Mouse (Mus musculus): ENCODE data around the gene Saa4. TPM values are rescaled to one million over a fixed set of nuclear protein-coding genes. Genes with fewer than 3 reads are reported as not detected.
"Not testable (repeated sequence)": the region's sequence is repeated elsewhere in the genome, so short reads cannot be mapped to it uniquely, and the experiment has no call there.

The Saa4 gene
- 0.48 TPM in 1 of 2 replicates, not detected in the other for polyA plus RNA-seq (2012; ENCODE audit: insufficient read depth, insufficient read length, missing spikeins)

- H3K4me3 ChIP-seq (ENCODE audit: insufficient read depth, low read depth, low read length): no peak within 1 kb of the TSS
- no peak within 1 kb of the TSS for H3K27ac ChIP-seq (replicated peaks; ENCODE audit: low read depth, low read length)
Observed at GRCm38 (mm10) chr7:46732458-46732857, at the start of gene Saa4. Saa4 (minus strand) TSS chr7:46732603.

GRCm38 (mm10) chr7:46770706-46771105, 38.3 kb upstream of the Saa4 start:
- Histone ChIP-seq H3K4me1 (ENCODE audit: control insufficient read depth, insufficient read depth, insufficient read length, low read length) (peaks cover 7% of the 10 kb centered on the region; the same call in 1 of the 2 replicates), H3K4me3 (ENCODE audit: insufficient read depth, low read depth, low read length) (no peak overlapping the region), H3K27ac (replicated peaks; ENCODE audit: low read depth, low read length) (no peak overlapping the region)

More at GRCm38 (mm10) chr7:46732458-46732857, at the start of gene Saa4:
- H3K4me1 ChIP-seq (ENCODE audit: control insufficient read depth, insufficient read depth, insufficient read length, low read length): no peaks in the 10 kb centered on the region

- no peak overlapping the region for H3K27ac ChIP-seq (replicated peaks; ENCODE audit: low read depth, low read length)
- H3K4me1 ChIP-seq (ENCODE audit: control insufficient read depth, insufficient read depth, insufficient read length, low read length): peaks cover 7% of the 10 kb centered on the region; the same call in 1 of the 2 replicates
- H3K4me3 ChIP-seq (ENCODE audit: insufficient read depth, low read depth, low read length): no peak overlapping the region
Observed at GRCm38 (mm10) chr7:46768451-46768850, 36.0 kb upstream of the Saa4 start.

GRCm38 (mm10) chr7:46767371-46767770, 35.0 kb upstream of the Saa4 start:
- Histone ChIP-seq H3K4me1 (ENCODE audit: control insufficient read depth, insufficient read depth, insufficient read length, low read length) (0 out of 2 replicates have a peak, but pooled peaks cover 3% of the 10 kb centered on the region), H3K27ac (replicated peaks; ENCODE audit: low read depth, low read length) (no peak overlapping the region), H3K4me3 (ENCODE audit: insufficient read depth, low read depth, low read length) (no peak overlapping the region)

- H3K4me1 ChIP-seq (ENCODE audit: control insufficient read depth, insufficient read depth, insufficient read length, low read length): no peaks in the 10 kb centered on the region
- H3K27ac ChIP-seq (replicated peaks; ENCODE audit: low read depth, low read length): no peak overlapping the region
Observed at GRCm38 (mm10) chr7:46764672-46765071, 32.3 kb upstream of the Saa4 start.

GRCm38 (mm10) chr7:46762601-46763000, 30.2 kb upstream of the Saa4 start:
- no peak overlapping the region for H3K4me3 ChIP-seq (ENCODE audit: insufficient read depth, low read depth, low read length)
- no peaks in the 10 kb centered on the region for H3K4me1 ChIP-seq (ENCODE audit: control insufficient read depth, insufficient read depth, insufficient read length, low read length)
- no peak overlapping the region for H3K27ac ChIP-seq (replicated peaks; ENCODE audit: low read depth, low read length)

More at GRCm38 (mm10) chr7:46764672-46765071, 32.3 kb upstream of the Saa4 start:
- H3K4me3 ChIP-seq (ENCODE audit: insufficient read depth, low read depth, low read length): no peak overlapping the region

- Histone ChIP-seq H3K4me1 (ENCODE audit: control insufficient read depth, insufficient read depth, insufficient read length, low read length) (no peaks in the 10 kb centered on the region), H3K27ac (replicated peaks; ENCODE audit: low read depth, low read length) (no peak overlapping the region), H3K4me3 (ENCODE audit: insufficient read depth, low read depth, low read length) (no peak overlapping the region)
Observed at GRCm38 (mm10) chr7:46761049-46761795, 28.8 kb upstream of the Saa4 start.

- Histone ChIP-seq H3K4me1 (ENCODE audit: control insufficient read depth, insufficient read depth, insufficient read length, low read length) (peaks cover 4% of the 10 kb centered on the region; the same call in 1 of the 2 replicates), H3K4me3 (ENCODE audit: insufficient read depth, low read depth, low read length) (no peak within 1 kb of the TSS), H3K27ac (replicated peaks; ENCODE audit: low read depth, low read length) (no peak within 1 kb of the TSS)
Observed at GRCm38 (mm10) chr7:46751490-46751889, 19.1 kb upstream of the Saa4 start, which contains the start of gene Saa2. Saa2 (plus strand) TSS chr7:46751790.

GRCm38 (mm10) chr7:46748459-46748858, 16.1 kb upstream of the Saa4 start:
- Histone ChIP-seq H3K4me3 (ENCODE audit: insufficient read depth, low read depth, low read length) (no peak overlapping the region), H3K4me1 (ENCODE audit: control insufficient read depth, insufficient read depth, insufficient read length, low read length) (peaks cover 4% of the 10 kb centered on the region; the same call in 1 of the 2 replicates), H3K27ac (replicated peaks; ENCODE audit: low read depth, low read length) (peak overlapping the region; percentile 50; the same call in 1 of the 2 replicates)

- Histone ChIP-seq H3K27ac (replicated peaks; ENCODE audit: low read depth, low read length) (peak overlapping the region; percentile 44), H3K4me3 (ENCODE audit: insufficient read depth, low read depth, low read length) (no peak overlapping the region)
Observed at GRCm38 (mm10) chr7:46746381-46746780, 14.0 kb upstream of the Saa4 start.

GRCm38 (mm10) chr7:46745816-46746215, 13.4 kb upstream of the Saa4 start:
- H3K4me1 ChIP-seq (ENCODE audit: control insufficient read depth, insufficient read depth, insufficient read length, low read length): peaks cover 4% of the 10 kb centered on the region; the same call in 1 of the 2 replicates
- H3K4me3 ChIP-seq (ENCODE audit: insufficient read depth, low read depth, low read length): no peak overlapping the region
- H3K27ac ChIP-seq (replicated peaks; ENCODE audit: low read depth, low read length): peak overlapping the region; percentile 44

More at GRCm38 (mm10) chr7:46746381-46746780, 14.0 kb upstream of the Saa4 start:
- peaks cover 4% of the 10 kb centered on the region; the same call in 1 of the 2 replicates for H3K4me1 ChIP-seq (ENCODE audit: control insufficient read depth, insufficient read depth, insufficient read length, low read length)

GRCm38 (mm10) chr7:46742880-46743279, 10.5 kb upstream of the Saa4 start, which contains the start of gene Saa1:
Saa1 (minus strand) TSS chr7:46742980.
- H3K4me3 ChIP-seq (ENCODE audit: insufficient read depth, low read depth, low read length); H3K4me1 ChIP-seq (ENCODE audit: control insufficient read depth, insufficient read depth, insufficient read length, low read length); H3K27ac ChIP-seq (replicated peaks; ENCODE audit: low read depth, low read length): not testable (repeated sequence)

- H3K4me1 ChIP-seq (ENCODE audit: control insufficient read depth, insufficient read depth, insufficient read length, low read length); H3K27ac ChIP-seq (replicated peaks; ENCODE audit: low read depth, low read length); H3K4me3 ChIP-seq (ENCODE audit: insufficient read depth, low read depth, low read length): not testable (repeated sequence)
Observed at GRCm38 (mm10) chr7:46740041-46740440, 7.6 kb upstream of the Saa4 start.

GRCm38 (mm10) chr7:46738561-46739460, 6.4 kb upstream of the Saa4 start:
- Histone ChIP-seq H3K4me3 (ENCODE audit: insufficient read depth, low read depth, low read length) (no peak overlapping the region), H3K4me1 (ENCODE audit: control insufficient read depth, insufficient read depth, insufficient read length, low read length) (no peaks in the 10 kb centered on the region; the same call in 1 of the 2 replicates), H3K27ac (replicated peaks; ENCODE audit: low read depth, low read length) (no peak overlapping the region)

- Histone ChIP-seq H3K4me1 (ENCODE audit: control insufficient read depth, insufficient read depth, insufficient read length, low read length) (no peaks in the 10 kb centered on the region; the same call in 1 of the 2 replicates), H3K27ac (replicated peaks; ENCODE audit: low read depth, low read length) (no peak overlapping the region), H3K4me3 (ENCODE audit: insufficient read depth, low read depth, low read length) (no peak overlapping the region)
Observed at GRCm38 (mm10) chr7:46734983-46735382, 2.6 kb upstream of the Saa4 start.
